Mouse (Mus musculus): Measurements from ENCODE around the gene Gm21970. TPM values are rescaled to one million over a fixed set of nuclear protein-coding genes. Genes with fewer than 3 reads are reported as not detected.

Gene Gm21970
- polyA plus RNA-seq, 1 experiment from 2014 or later, result not detected

GRCm38 (mm10) chr16:91387121-91387486 lies 4.4 kb upstream of the Gm21970 start:
- H3K9me3 ChIP-seq (replicated peaks; ENCODE audit: control insufficient read depth, low read length, poor library complexity, severe bottlenecking), result no peaks in the 10 kb centered on the region
- H3K36me3 ChIP-seq (ENCODE audit: control insufficient read depth, insufficient read depth, low read length), result peaks cover 15% of the 10 kb centered on the region
- no peak overlapping the region for H3K27ac ChIP-seq (ENCODE audit: low read length)
- H3K9ac ChIP-seq (ENCODE audit: low read depth, low read length), result no peak overlapping the region
- ATAC-seq, result no peak
- no peaks in the 10 kb centered on the region for H3K27me3 ChIP-seq (ENCODE audit: control insufficient read depth, insufficient read depth, low read depth, low read length)
- 94% methylated on average over 3 of the region's 3 CpGs for WGBS
- no peak overlapping the region for H3K4me2 ChIP-seq (ENCODE audit: low read length)
- H3K4me3 ChIP-seq (ENCODE audit: low read depth, low read length), result no peak overlapping the region
- no peaks in the 10 kb centered on the region for H3K4me1 ChIP-seq (ENCODE audit: control insufficient read depth, insufficient read depth, low read length)

- H3K27me3 ChIP-seq (ENCODE audit: control insufficient read depth, insufficient read depth, low read depth, low read length), result no peaks in the 10 kb centered on the region
- no peak overlapping the region for H3K27ac ChIP-seq (ENCODE audit: low read length)
- ATAC-seq, result no peak
- no peaks in the 10 kb centered on the region for H3K9me3 ChIP-seq (replicated peaks; ENCODE audit: control insufficient read depth, low read length, poor library complexity, severe bottlenecking)
- WGBS, result 92% methylated on average over 4 of the region's 4 CpGs
- H3K9ac ChIP-seq (ENCODE audit: low read depth, low read length), result no peak overlapping the region
- no peak overlapping the region for H3K4me3 ChIP-seq (ENCODE audit: low read depth, low read length)
- peaks cover 22% of the 10 kb centered on the region for H3K36me3 ChIP-seq (ENCODE audit: control insufficient read depth, insufficient read depth, low read length)
- H3K4me1 ChIP-seq (ENCODE audit: control insufficient read depth, insufficient read depth, low read length), result no peaks in the 10 kb centered on the region
- H3K4me2 ChIP-seq (ENCODE audit: low read length), result no peak overlapping the region
Observed at GRCm38 (mm10) chr16:91390100-91390499, 1.4 kb upstream of the Gm21970 start.

- H3K36me3 ChIP-seq (ENCODE audit: control insufficient read depth, insufficient read depth, low read length), result peaks cover 12% of the 10 kb centered on the region
- H3K27ac ChIP-seq (ENCODE audit: low read length), result no peak overlapping the region
- ATAC-seq, result no peak
- no peak overlapping the region for H3K9ac ChIP-seq (ENCODE audit: low read depth, low read length)
- no peaks in the 10 kb centered on the region for H3K27me3 ChIP-seq (ENCODE audit: control insufficient read depth, insufficient read depth, low read depth, low read length)
- no peak overlapping the region for H3K4me3 ChIP-seq (ENCODE audit: low read depth, low read length)
- no peak overlapping the region for H3K4me2 ChIP-seq (ENCODE audit: low read length)
- H3K4me1 ChIP-seq (ENCODE audit: control insufficient read depth, insufficient read depth, low read length), result no peaks in the 10 kb centered on the region
- H3K9me3 ChIP-seq (replicated peaks; ENCODE audit: control insufficient read depth, low read length, poor library complexity, severe bottlenecking), result no peaks in the 10 kb centered on the region
- WGBS, result 67% methylated on average over 4 of the region's 4 CpGs
Observed at GRCm38 (mm10) chr16:91394826-91395410, 3.4 kb downstream of the Gm21970 start.

GRCm38 (mm10) chr16:91395633-91396392 lies 4.3 kb downstream of the Gm21970 start:
- Histone ChIP-seq H3K4me1 (ENCODE audit: control insufficient read depth, insufficient read depth, low read length) (no peaks in the 10 kb centered on the region), H3K27ac (ENCODE audit: low read length) (no peak overlapping the region), H3K4me3 (ENCODE audit: low read depth, low read length) (no peak overlapping the region), H3K9me3 (replicated peaks; ENCODE audit: control insufficient read depth, low read length, poor library complexity, severe bottlenecking) (no peaks in the 10 kb centered on the region), H3K9ac (ENCODE audit: low read depth, low read length) (no peak overlapping the region), H3K27me3 (ENCODE audit: control insufficient read depth, insufficient read depth, low read depth, low read length) (no peaks in the 10 kb centered on the region), H3K36me3 (ENCODE audit: control insufficient read depth, insufficient read depth, low read length) (peaks cover 12% of the 10 kb centered on the region), H3K4me2 (ENCODE audit: low read length) (no peak overlapping the region)
- ATAC-seq, result no peak
- WGBS, result 39% methylated on average over 8 of the region's 8 CpGs

GRCm38 (mm10) chr16:91396844-91397537 lies 5.5 kb downstream of the Gm21970 start:
- H3K4me2 ChIP-seq (ENCODE audit: low read length), result no peak overlapping the region
- H3K27me3 ChIP-seq (ENCODE audit: control insufficient read depth, insufficient read depth, low read depth, low read length), result no peaks in the 10 kb centered on the region
- WGBS, result 69% methylated on average over 10 of the region's 10 CpGs
- H3K27ac ChIP-seq (ENCODE audit: low read length), result no peak overlapping the region
- no peak overlapping the region for H3K4me3 ChIP-seq (ENCODE audit: low read depth, low read length)
- H3K4me1 ChIP-seq (ENCODE audit: control insufficient read depth, insufficient read depth, low read length), result no peaks in the 10 kb centered on the region
- peaks cover 12% of the 10 kb centered on the region for H3K36me3 ChIP-seq (ENCODE audit: control insufficient read depth, insufficient read depth, low read length)
- H3K9ac ChIP-seq (ENCODE audit: low read depth, low read length), result no peak overlapping the region
- no peak for ATAC-seq
- H3K9me3 ChIP-seq (replicated peaks; ENCODE audit: control insufficient read depth, low read length, poor library complexity, severe bottlenecking), result no peaks in the 10 kb centered on the region

GRCm38 (mm10) chr16:91398030-91398429 lies 6.5 kb downstream of the Gm21970 start:
- no peaks in the 10 kb centered on the region; the same call in 1 of the 2 replicates for H3K27me3 ChIP-seq (ENCODE audit: control insufficient read depth, insufficient read depth, low read depth, low read length)
- H3K4me3 ChIP-seq (ENCODE audit: low read depth, low read length), result no peak overlapping the region
- WGBS, result 94% methylated on average over 12 of the region's 12 CpGs
- H3K4me2 ChIP-seq (ENCODE audit: low read length), result no peak overlapping the region
- H3K36me3 ChIP-seq (ENCODE audit: control insufficient read depth, insufficient read depth, low read length), result peaks cover 8% of the 10 kb centered on the region
- H3K9me3 ChIP-seq (replicated peaks; ENCODE audit: control insufficient read depth, low read length, poor library complexity, severe bottlenecking), result no peaks in the 10 kb centered on the region
- ATAC-seq, result no peak
- no peaks in the 10 kb centered on the region for H3K4me1 ChIP-seq (ENCODE audit: control insufficient read depth, insufficient read depth, low read length)
- no peak overlapping the region for H3K9ac ChIP-seq (ENCODE audit: low read depth, low read length)
- H3K27ac ChIP-seq (ENCODE audit: low read length), result no peak overlapping the region

GRCm38 (mm10) chr16:91398944-91399343 lies 7.4 kb downstream of the Gm21970 start:
- Histone ChIP-seq H3K27ac (ENCODE audit: low read length) (no peak overlapping the region), H3K9ac (ENCODE audit: low read depth, low read length) (no peak overlapping the region), H3K4me3 (ENCODE audit: low read depth, low read length) (no peak overlapping the region), H3K4me2 (ENCODE audit: low read length) (no peak overlapping the region), H3K4me1 (ENCODE audit: control insufficient read depth, insufficient read depth, low read length) (no peaks in the 10 kb centered on the region), H3K27me3 (ENCODE audit: control insufficient read depth, insufficient read depth, low read depth, low read length) (no peaks in the 10 kb centered on the region; the same call in 1 of the 2 replicates), H3K9me3 (replicated peaks; ENCODE audit: control insufficient read depth, low read length, poor library complexity, severe bottlenecking) (no peaks in the 10 kb centered on the region), H3K36me3 (ENCODE audit: control insufficient read depth, insufficient read depth, low read length) (peaks cover 2% of the 10 kb centered on the region; the same call in 1 of the 2 replicates)
- WGBS, result 90% methylated on average over 7 of the region's 7 CpGs
- ATAC-seq, result no peak

- Histone ChIP-seq H3K27ac (ENCODE audit: low read length) (no peak overlapping the region), H3K27me3 (ENCODE audit: control insufficient read depth, insufficient read depth, low read depth, low read length) (no peaks in the 10 kb centered on the region; the same call in 1 of the 2 replicates), H3K4me2 (ENCODE audit: low read length) (no peak overlapping the region), H3K4me3 (ENCODE audit: low read depth, low read length) (no peak overlapping the region), H3K36me3 (ENCODE audit: control insufficient read depth, insufficient read depth, low read length) (no peaks in the 10 kb centered on the region), H3K9ac (ENCODE audit: low read depth, low read length) (no peak overlapping the region), H3K4me1 (ENCODE audit: control insufficient read depth, insufficient read depth, low read length) (peaks cover 4% of the 10 kb centered on the region; the same call in 1 of the 2 replicates), H3K9me3 (replicated peaks; ENCODE audit: control insufficient read depth, low read length, poor library complexity, severe bottlenecking) (no peaks in the 10 kb centered on the region)
- 86% methylated on average over 6 of the region's 6 CpGs for WGBS
- no peak for ATAC-seq
Observed at GRCm38 (mm10) chr16:91401569-91402165, 10.1 kb downstream of the Gm21970 start.

All from midbrain, embryonic 16.5 days (tissue).